Comparison of ENCODE assay signal across 10 mouse cellular contexts in the genomic region with DNA sequence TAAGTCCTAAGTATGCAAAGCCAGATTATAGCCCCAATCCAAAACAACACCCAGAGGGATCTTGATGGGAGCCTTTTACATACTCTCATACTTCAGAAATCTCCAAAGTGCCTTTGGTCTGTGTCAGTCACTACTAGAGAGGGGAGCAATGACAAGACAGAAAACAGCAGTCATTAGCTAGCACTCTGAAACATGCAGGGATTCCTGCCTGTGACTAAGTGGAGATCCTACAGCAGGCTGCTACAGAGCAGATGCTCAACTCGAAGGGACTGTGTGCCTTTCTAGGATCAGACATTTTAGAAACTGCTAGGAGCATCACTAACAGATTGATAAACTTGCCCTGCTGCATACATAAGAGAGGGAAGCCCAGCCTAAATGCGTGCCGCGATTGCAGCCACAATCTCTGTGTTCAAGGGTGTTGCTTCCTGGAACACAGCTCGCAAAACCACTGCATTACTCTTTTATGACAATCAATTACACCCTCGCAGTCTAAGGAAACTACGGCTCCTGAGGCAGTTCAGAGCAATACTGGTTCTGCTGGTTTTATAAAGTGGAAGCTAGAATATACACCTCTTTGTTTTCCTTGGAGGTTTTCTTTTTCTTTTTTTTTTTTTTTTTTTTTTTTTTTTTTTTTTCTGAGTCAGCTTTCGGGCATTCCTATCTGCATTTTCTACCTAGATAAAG. TPM values are rescaled to one million over a fixed set of nuclear protein-coding genes. Genes with fewer than 3 reads are reported as not detected.
DNase-seq lines count a peak whose midpoint lies in the region; ATAC-seq and TF ChIP-seq lines count a peak whose summit lies in the region.
"Had no signal": no experiment of that assay in that cellular context is flagged by ENCODE, and none has a peak within 500 bp of the region (broad histone marks: within the 10 kb centered on the region; RNA-seq: fewer than 3 reads in every experiment).

No protein-coding gene starts in this region.

- H3K4me1 ChIP-seq in heart, embryonic 13.5 days, result peaks cover 35% of the 10 kb centered on the region
- peaks cover 3% of the 10 kb centered on the region; the same call in 1 of the 2 replicates for H3K4me1 ChIP-seq in lung, embryonic 14.5 days (ENCODE audit: insufficient read depth)
- peaks cover 18% of the 10 kb centered on the region; the same call in 1 of the 2 replicates for H3K4me1 ChIP-seq in embryonic facial prominence, embryonic 15.5 days
- 0 out of 2 replicates have a peak, but pooled peaks cover 2% of the 10 kb centered on the region for H3K4me1 ChIP-seq in neural tube, embryonic 14.5 days (ENCODE audit: control insufficient read depth, insufficient read depth, low read length)
- no peaks in the 10 kb centered on the region for H3K4me1 ChIP-seq in forebrain, embryonic 14.5 days (ENCODE audit: control insufficient read depth, insufficient read depth, low read length)
- H3K4me1 ChIP-seq: embryonic facial prominence, embryonic 12.5 days had no signal

- H3K9me3 ChIP-seq in heart, embryonic 13.5 days, result no peaks in the 10 kb centered on the region
- no peaks in the 10 kb centered on the region for H3K9me3 ChIP-seq in lung, embryonic 14.5 days (ENCODE audit: low read depth, low read length)
- H3K9me3 ChIP-seq in embryonic facial prominence, embryonic 15.5 days (replicated peaks), result no peaks in the 10 kb centered on the region
- H3K9me3 ChIP-seq in neural tube, embryonic 14.5 days (ENCODE audit: control insufficient read depth, low read length), result no peaks in the 10 kb centered on the region
- no peaks in the 10 kb centered on the region for H3K9me3 ChIP-seq in forebrain, embryonic 14.5 days (replicated peaks; ENCODE audit: control insufficient read depth, low read length)
- H3K9me3 ChIP-seq: embryonic facial prominence, embryonic 12.5 days had no signal

- TF ChIP-seq CTCF in lung, embryonic 14.5 days (IDR thresholded peaks at IDR 0.05; ENCODE audit: low read depth), result no peak

- WGBS in heart, embryonic 13.5 days, result 11% methylated on average over 8 of the region's 8 CpGs
- 10% methylated on average over 8 of the region's 8 CpGs for WGBS in lung, embryonic 14.5 days
- 48% methylated on average over 8 of the region's 8 CpGs for WGBS in embryonic facial prominence, embryonic 15.5 days
- WGBS in neural tube, embryonic 14.5 days, result 30% methylated on average over 8 of the region's 8 CpGs
- 73% methylated on average over 8 of the region's 8 CpGs for WGBS in forebrain, embryonic 14.5 days

- peak overlapping the region; percentile 59 for H3K4me2 ChIP-seq in heart, embryonic 13.5 days
- H3K4me2 ChIP-seq in lung, embryonic 14.5 days, result peak overlapping the region; percentile 36; the same call in 1 of the 2 replicates
- 0 out of 2 replicates have a peak overlapping the region, but pooled peaks have one; percentile 9 for H3K4me2 ChIP-seq in embryonic facial prominence, embryonic 15.5 days (replicated peaks)
- H3K4me2 ChIP-seq in neural tube, embryonic 14.5 days (ENCODE audit: low read depth, low read length), result no peak overlapping the region
- no peak overlapping the region for H3K4me2 ChIP-seq in forebrain, embryonic 14.5 days (ENCODE audit: low read length)
- H3K4me2 ChIP-seq: embryonic facial prominence, embryonic 12.5 days had no signal

- 0 out of 2 replicates have a peak overlapping the region, but pooled peaks have one; percentile 8 for H3K4me3 ChIP-seq in heart, embryonic 13.5 days
- H3K4me3 ChIP-seq in lung, embryonic 14.5 days (ENCODE audit: low read depth, low read length), result no peak overlapping the region
- no peak overlapping the region for H3K4me3 ChIP-seq in embryonic facial prominence, embryonic 15.5 days (replicated peaks)
- no peak overlapping the region for H3K4me3 ChIP-seq in neural tube, embryonic 14.5 days (ENCODE audit: low read depth, low read length)
- no peak overlapping the region for H3K4me3 ChIP-seq in forebrain, embryonic 14.5 days (ENCODE audit: low read depth, low read length)
- H3K4me3 ChIP-seq: embryonic facial prominence, embryonic 12.5 days had no signal

- no peak for DNase-seq in heart, postnatal 25 days (ENCODE audit: low spot score)
- peak; percentile 70 for DNase-seq in lung, embryonic 14.5 days
- no peak for DNase-seq in lung, postnatal 4 days
- no peak for DNase-seq in left cerebral cortex, adult 11 months (ENCODE audit: low spot score)
- no peak for DNase-seq in forebrain, embryonic 14.5 days (ENCODE audit: low spot score)

- H3K27me3 ChIP-seq in heart, embryonic 13.5 days (replicated peaks), result no peaks in the 10 kb centered on the region
- no peaks in the 10 kb centered on the region for H3K27me3 ChIP-seq in lung, embryonic 14.5 days (ENCODE audit: insufficient read depth, low read length)
- no peaks in the 10 kb centered on the region for H3K27me3 ChIP-seq in embryonic facial prominence, embryonic 15.5 days
- H3K27me3 ChIP-seq in neural tube, embryonic 14.5 days (ENCODE audit: control insufficient read depth, insufficient read depth, low read length), result no peaks in the 10 kb centered on the region
- no peaks in the 10 kb centered on the region for H3K27me3 ChIP-seq in forebrain, embryonic 14.5 days (replicated peaks; ENCODE audit: control insufficient read depth, insufficient read depth, low read length)
- H3K27me3 ChIP-seq: embryonic facial prominence, embryonic 12.5 days had no signal

- H3K36me3 ChIP-seq in heart, embryonic 13.5 days, result no peaks in the 10 kb centered on the region
- no peaks in the 10 kb centered on the region for H3K36me3 ChIP-seq in lung, embryonic 14.5 days (ENCODE audit: insufficient read depth)
- H3K36me3 ChIP-seq in embryonic facial prominence, embryonic 15.5 days, result no peaks in the 10 kb centered on the region
- H3K36me3 ChIP-seq in neural tube, embryonic 14.5 days (ENCODE audit: control insufficient read depth, insufficient read depth, low read length), result no peaks in the 10 kb centered on the region
- H3K36me3 ChIP-seq in forebrain, embryonic 14.5 days (ENCODE audit: control insufficient read depth, insufficient read depth, low read length), result no peaks in the 10 kb centered on the region
- H3K36me3 ChIP-seq: embryonic facial prominence, embryonic 12.5 days had no signal

- H3K27ac ChIP-seq in heart, embryonic 13.5 days (replicated peaks), result peak overlapping the region; percentile 81
- H3K27ac ChIP-seq in lung, embryonic 14.5 days (ENCODE audit: low read depth), result peak overlapping the region; percentile 65; the same call in 1 of the 2 replicates
- 0 out of 2 replicates have a peak overlapping the region, but pooled peaks have one; percentile 12 for H3K27ac ChIP-seq in embryonic facial prominence, embryonic 15.5 days (replicated peaks)
- no peak overlapping the region for H3K27ac ChIP-seq in neural tube, embryonic 14.5 days (ENCODE audit: low read depth, low read length)
- H3K27ac ChIP-seq in forebrain, embryonic 14.5 days (ENCODE audit: low read depth, low read length), result no peak overlapping the region
- H3K27ac ChIP-seq: embryonic facial prominence, embryonic 12.5 days had no signal

- no peak for ATAC-seq in heart, embryonic 13.5 days (ENCODE audit: extremely low read depth, insufficient number of reproducible peaks, low FRiP score, low TSS enrichment)
- ATAC-seq in lung, embryonic 14.5 days (ENCODE audit: insufficient read depth), result peak; percentile 71; the same call in 1 of the 2 replicates
- ATAC-seq in embryonic facial prominence, embryonic 15.5 days (ENCODE audit: insufficient number of reproducible peaks, low FRiP score, low TSS enrichment, low read depth), result no peak
- ATAC-seq in neural tube, embryonic 14.5 days (ENCODE audit: low read depth), result peak; percentile 35
- ATAC-seq in forebrain, embryonic 14.5 days, result no peak
- ATAC-seq: inflammation-experienced regulatory T-cells, adult 6 months had no signal

- intact Hi-C loops in heart, postnatal 25 days (cut with DNase I), result no loop called here

- peak overlapping the region; percentile 61; the same call in 1 of the 2 replicates for H3K9ac ChIP-seq in heart, embryonic 13.5 days
- no peak overlapping the region for H3K9ac ChIP-seq in lung, embryonic 14.5 days
- H3K9ac ChIP-seq in embryonic facial prominence, embryonic 15.5 days, result no peak overlapping the region
- no peak overlapping the region for H3K9ac ChIP-seq in neural tube, embryonic 14.5 days (replicated peaks; ENCODE audit: low read depth, low read length)
- no peak overlapping the region for H3K9ac ChIP-seq in forebrain, embryonic 14.5 days (ENCODE audit: low read length)
- H3K9ac ChIP-seq: embryonic facial prominence, embryonic 12.5 days had no signal

RNA-seq across cellular contexts. Expression of a gene that starts 50.7 kb away (rescaled TPM):
- 4.4 and 4.5 TPM in 2 replicates for polyA plus RNA-seq in heart, embryonic 13.5 days (2015; fragmentation: Nextera tagmentation; extraction: Ambion mirVana)
- 1 to 10 TPM; 3.3 to 3.8 TPM for total RNA-seq in heart, postnatal 25 days (2021)
- 6.9 and 7.9 TPM in 2 replicates for polyA plus RNA-seq in lung, embryonic 14.5 days (2014; fragmentation: Nextera tagmentation; extraction: Ambion mirVana)
- polyA plus RNA-seq in embryonic facial prominence, embryonic 15.5 days (2015; fragmentation: Nextera tagmentation; extraction: Ambion mirVana), result 15.2 and 15.5 TPM in 2 replicates
- 8.4 and 9.2 TPM in 2 replicates for polyA plus RNA-seq in neural tube, embryonic 14.5 days (2014; fragmentation: Nextera tagmentation; extraction: Ambion mirVana)
- polyA plus RNA-seq in forebrain, embryonic 14.5 days (2014; fragmentation: Nextera tagmentation; extraction: Ambion mirVana), result 4.6 and 5.5 TPM in 2 replicates

Comparison
In these comparisons a context has a peak if more than half of its experiments do, and no peak if none do; other contexts are left out.
1. ATAC-seq: peak in lung, embryonic 14.5 days (single experiment) and neural tube, embryonic 14.5 days (single experiment); none in heart, embryonic 13.5 days (single experiment), embryonic facial prominence, embryonic 15.5 days (single experiment) and forebrain, embryonic 14.5 days (single experiment).
2. H3K27ac ChIP-seq: peak in heart, embryonic 13.5 days (single experiment), lung, embryonic 14.5 days (single experiment) and embryonic facial prominence, embryonic 15.5 days (single experiment); none in neural tube, embryonic 14.5 days (single experiment) and forebrain, embryonic 14.5 days (single experiment).
3. H3K4me2 ChIP-seq: peak in heart, embryonic 13.5 days (single experiment), lung, embryonic 14.5 days (single experiment) and embryonic facial prominence, embryonic 15.5 days (single experiment); none in neural tube, embryonic 14.5 days (single experiment) and forebrain, embryonic 14.5 days (single experiment).